Mouse (Mus musculus) left cerebral cortex, postnatal 4 days (tissue): ENCODE results near the gene Wdr17. TPM values are rescaled to one million over a fixed set of nuclear protein-coding genes. Genes with fewer than 3 reads are reported as not detected.
"Not testable (repeated sequence)": the region's sequence is repeated elsewhere in the genome, so short reads cannot be mapped to it uniquely, and the experiment has no call there.

ENCODE experiments used
- DNase-seq: peaks from one replicate; pipeline ENCODE4 v3.0.0-alpha.2; 2022
- intact Hi-C: fragments of 180-260 bp; cut with DNase I; formaldehyde crosslinking; loops from one replicate; pipeline ENCODE4 v1.15.1; 2025
- total RNA-seq, 2 experiments: library from RNA; stranded (reverse); gene quantifications; 2 replicates each; pipeline ENCODE4 v1.2.3; 2021

The Wdr17 gene
- total RNA-seq, 2 experiments from 2014 or later: 42.5 to 45.3 TPM

DNA sequence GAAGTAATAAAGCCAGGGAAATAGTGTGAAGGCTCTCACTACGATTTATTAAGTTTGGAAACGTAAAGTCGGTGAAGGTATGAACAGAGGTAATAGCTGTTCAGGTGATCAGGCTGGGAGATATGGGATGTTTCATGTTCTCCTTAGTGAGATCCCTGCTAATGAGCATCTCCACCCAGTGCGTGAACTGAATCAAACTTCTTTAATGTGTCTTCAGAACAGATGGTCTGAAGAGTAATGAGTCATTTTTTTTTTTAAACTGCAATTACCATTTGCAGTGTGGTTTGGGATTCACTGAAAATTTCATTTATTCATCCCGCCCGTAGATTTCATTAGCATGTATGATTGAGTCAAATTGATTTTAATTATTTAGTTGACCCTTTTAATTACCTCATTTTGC lies 80.8 kb downstream of the Wdr17 start:
- DNase-seq: no peak
- intact Hi-C loops: no loop called here

DNA sequence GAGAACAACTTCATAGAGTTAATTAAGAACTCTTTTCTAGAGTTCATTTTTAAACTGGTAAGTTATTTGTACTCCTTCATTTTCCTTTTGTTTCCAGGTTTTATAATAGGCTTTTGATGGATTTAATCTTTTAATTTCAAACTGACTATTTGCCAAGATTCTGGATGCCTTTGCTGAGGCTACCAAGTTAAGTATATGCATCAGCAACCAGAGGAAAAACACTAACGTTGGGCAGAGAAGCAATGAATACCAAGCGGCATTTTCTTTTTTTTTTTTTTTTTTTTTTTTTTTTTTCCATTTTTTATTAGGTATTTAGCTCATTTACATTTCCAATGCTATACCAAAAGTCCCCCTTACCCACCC lies 94.3 kb downstream of the Wdr17 start:
- DNase-seq: no peak
- intact Hi-C loops: no loop called here

GRCm38 (mm10) chr8:54791858-54792698 lies 94.9 kb downstream of the Wdr17 start:
- DNase-seq: peak; percentile 2
- intact Hi-C loops: no loop called here

GRCm38 (mm10) chr8:54780134-54780942 lies 106.6 kb downstream of the Wdr17 start:
- intact Hi-C loops: no loop called here
- DNase-seq: peak; percentile 86

DNA sequence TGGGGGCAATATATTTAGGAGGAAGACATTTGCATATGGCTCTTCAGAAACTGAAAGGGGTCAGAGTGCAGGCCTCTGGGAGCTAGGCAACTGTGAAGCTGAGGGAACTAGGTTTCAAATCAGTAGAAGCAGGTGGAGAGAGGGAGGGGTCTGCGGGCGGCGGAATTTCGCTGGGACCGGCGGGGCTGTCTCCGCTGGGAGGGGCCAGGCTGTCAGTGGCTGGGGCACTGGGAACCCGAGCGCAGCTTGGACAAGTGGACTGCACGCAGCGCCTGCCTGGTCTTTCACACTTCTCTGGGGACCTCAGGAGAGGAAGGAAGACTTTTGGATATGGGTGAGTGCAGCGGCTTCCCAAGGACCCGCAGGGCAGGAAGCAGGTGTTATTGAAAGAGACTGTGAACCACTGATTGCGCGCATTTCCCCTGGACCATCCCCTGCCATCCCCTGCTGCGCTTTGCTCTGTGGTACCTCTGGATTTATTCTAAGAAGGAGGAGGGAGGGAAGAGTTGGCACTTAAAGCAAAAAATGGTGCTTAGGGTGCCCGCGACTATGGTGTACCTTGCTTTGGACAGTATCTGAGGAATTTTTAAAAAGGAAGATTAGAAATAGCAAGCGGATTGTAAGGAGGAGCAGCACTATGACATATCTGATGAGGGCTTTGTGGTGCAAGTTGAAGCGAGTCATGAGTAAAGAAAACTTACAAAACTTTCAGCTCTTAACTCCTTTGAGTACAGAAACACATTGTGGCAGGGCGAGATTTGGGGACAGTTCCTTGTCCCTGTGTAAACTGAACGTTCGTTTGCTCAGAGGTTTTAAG lies 107.5 kb downstream of the Wdr17 start:
- intact Hi-C loops: no loop called here
- peak; percentile 31 for DNase-seq

DNA sequence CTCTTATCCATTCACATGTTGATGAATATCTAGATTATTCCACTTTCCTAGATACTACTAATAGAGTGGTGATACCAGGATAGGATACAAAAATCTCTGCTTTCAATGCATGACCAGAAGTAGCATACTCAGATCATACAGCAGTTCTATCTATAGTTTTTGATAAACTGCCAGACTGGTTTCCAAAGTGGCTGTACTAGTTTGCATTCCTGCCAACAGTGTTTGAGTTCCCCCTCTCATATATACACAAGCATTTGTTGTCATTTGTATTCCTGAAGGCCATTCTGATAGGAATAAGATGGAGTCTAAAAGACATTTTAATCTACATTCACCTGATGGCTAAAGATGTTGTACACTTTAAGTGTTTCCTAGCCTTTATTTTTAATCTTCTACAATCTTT lies 110.0 kb downstream of the Wdr17 start:
- no peak for DNase-seq
- intact Hi-C loops: no loop called here

- intact Hi-C loops: no loop called here
- DNase-seq: no peak
Observed at GRCm38 (mm10) chr8:54776241-54776640, 110.7 kb downstream of the Wdr17 start.

- no peak for DNase-seq
- intact Hi-C loops: no loop called here
Observed at GRCm38 (mm10) chr8:54757646-54758045, 129.3 kb downstream of the Wdr17 start.

- intact Hi-C loops: loop anchor here (5.0 kb wide), 2 partner anchors 96 to 221 kb away; no protein-coding TSS in a partner anchor
- DNase-seq: no peak
Observed at GRCm38 (mm10) chr8:54736660-54737312, 150.2 kb downstream of the Wdr17 start.

DNA sequence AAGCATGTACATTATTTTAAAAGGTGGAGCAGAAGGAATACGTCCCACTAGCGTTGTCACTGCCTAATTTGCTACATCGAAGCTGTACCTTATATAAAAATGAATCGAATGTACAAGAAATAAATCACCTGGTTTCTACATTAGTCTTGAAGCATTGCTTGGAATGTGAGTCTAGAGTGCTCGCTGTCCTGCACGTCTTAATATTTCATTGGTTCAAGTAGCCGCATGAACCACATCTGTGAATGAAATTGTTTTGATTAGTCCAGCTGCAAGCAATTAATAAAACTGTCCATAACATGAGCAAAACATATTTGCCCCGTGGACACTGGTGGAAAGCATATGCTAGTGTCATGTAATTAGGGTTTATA lies 162.3 kb downstream of the Wdr17 start:
- DNase-seq: no peak
- intact Hi-C loops: no loop called here

GRCm38 (mm10) chr8:54723976-54724667 lies 162.9 kb downstream of the Wdr17 start:
- peak; percentile 94 for DNase-seq
- intact Hi-C loops: no loop called here

DNA sequence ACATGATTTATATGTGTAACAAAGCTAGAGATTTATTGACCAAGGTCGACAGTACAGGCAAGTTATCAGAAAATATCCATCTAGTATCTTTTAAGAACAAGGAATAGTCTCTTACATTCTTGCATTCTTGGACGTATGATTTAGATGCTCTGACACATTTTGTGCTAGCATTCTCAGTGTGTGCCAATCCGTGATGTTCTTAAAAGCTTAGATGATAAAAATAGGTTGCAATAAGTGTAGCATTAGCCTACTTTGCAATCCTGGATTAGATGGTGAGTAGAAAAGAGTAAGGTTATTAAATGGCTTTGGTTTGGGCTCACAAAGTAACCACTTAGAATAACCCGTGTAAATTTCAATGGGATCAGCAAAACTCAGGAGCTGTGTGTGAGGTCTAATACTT lies 168.5 kb downstream of the Wdr17 start:
- intact Hi-C loops: no loop called here
- DNase-seq: no peak

DNA sequence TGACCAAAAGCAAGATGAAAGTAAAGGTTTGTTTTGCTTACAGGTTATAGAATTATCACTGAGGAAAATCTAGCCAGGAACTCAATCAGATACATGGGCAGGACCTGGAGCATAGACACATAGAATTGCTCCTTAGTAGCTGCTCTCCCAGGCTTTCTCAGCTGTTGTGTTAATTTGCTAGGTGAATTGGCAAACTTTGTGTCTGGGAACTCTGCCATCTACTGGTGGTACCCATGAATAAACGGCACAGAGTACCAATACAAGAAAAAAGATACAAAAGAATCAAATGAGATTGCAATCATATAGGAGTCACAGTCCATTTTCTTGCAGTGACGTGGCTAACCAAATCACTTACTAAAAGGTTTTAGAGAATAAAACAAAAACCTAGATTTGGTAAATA lies 181.2 kb downstream of the Wdr17 start:
- DNase-seq: no peak
- intact Hi-C loops: no loop called here

GRCm38 (mm10) chr8:54671806-54672205 lies 215.2 kb downstream of the Wdr17 start:
- intact Hi-C loops: no loop called here
- DNase-seq: no peak

- no peak for DNase-seq
- intact Hi-C loops: no loop called here
Observed at GRCm38 (mm10) chr8:54667756-54668155, 219.2 kb downstream of the Wdr17 start.

DNA sequence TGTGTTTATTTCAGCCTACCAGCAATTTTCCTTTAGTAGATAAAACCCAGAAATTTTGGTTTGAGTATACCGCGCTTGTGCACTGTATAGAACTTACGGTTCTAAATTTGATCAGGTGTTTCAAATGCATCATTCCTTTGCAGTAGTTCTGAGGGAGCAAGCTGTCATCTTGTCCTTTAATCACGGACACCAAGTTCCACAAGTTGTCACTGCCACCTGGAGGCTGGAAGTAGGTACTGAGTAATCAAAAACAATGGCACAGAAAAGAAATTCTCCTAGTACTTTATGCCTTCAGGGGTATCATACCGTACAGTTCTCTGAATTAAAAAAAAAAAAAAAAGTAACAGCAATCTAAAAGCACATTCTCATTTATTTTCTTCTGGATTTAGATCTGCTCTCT lies 226.3 kb downstream of the Wdr17 start:
- intact Hi-C loops: loop anchor here (5.0 kb wide), 2 partner anchors 123 to 153 kb away; no protein-coding TSS in a partner anchor
- DNase-seq: peak; percentile 36

DNA sequence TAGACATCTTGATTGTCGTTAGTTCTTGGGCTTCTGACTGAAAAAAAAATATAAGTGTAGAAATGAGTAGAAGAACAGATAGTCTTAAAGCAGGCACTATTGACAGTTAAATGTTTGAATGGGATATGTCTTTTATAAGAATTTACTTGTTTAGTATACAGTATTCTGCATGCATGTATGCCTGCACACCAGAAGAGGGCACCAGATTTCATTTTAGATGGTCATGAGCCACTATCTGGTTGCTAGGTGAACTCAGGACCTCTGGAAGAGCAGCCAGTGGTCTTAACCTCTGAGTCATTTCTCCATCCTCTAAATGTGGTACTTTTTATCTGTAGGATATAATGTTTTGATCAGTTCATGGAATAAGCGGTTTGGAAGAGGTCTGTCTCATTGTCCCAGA lies 227.3 kb downstream of the Wdr17 start:
- intact Hi-C loops: loop anchor here (5.0 kb wide), 2 partner anchors 122 to 152 kb away; no protein-coding TSS in a partner anchor
- no peak for DNase-seq

DNA sequence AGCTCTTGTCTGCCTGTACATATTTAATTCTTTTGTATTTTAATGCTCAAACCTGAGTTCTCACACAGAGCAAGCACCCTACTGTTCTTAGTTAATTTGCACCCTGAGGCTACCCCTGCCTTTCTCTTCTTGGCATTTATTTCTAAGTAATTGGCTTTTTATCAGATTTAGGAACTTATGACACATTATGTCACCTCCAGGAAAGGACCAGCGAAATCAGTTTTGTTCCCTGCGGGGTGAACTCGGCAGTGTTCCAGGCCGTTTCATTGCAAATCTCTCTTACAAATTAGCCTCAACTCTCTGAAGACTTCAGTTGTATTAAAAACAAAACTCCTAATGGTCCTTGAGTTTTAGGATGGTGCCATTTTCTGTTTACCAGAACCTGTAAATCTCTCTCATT lies 248.3 kb downstream of the Wdr17 start:
- intact Hi-C loops: no loop called here
- peak; percentile 10 for DNase-seq

GRCm38 (mm10) chr8:54616710-54617109 lies 270.3 kb downstream of the Wdr17 start:
- DNase-seq, intact Hi-C loops: not testable (repeated sequence)

GRCm38 (mm10) chr8:54610238-54610637 lies 276.7 kb downstream of the Wdr17 start:
- no peak for DNase-seq
- intact Hi-C loops: no loop called here
